In genomic region chr2:65218318-65218717, GRCm38 (mm10) we compare ENCODE assay signal across 10 mouse cellular contexts. TPM values are rescaled to one million over a fixed set of nuclear protein-coding genes. Genes with fewer than 3 reads are reported as not detected.
DNase-seq lines count a peak whose midpoint lies in the region; ATAC-seq lines count a peak whose summit lies in the region.
"Had no signal": no experiment of that assay in that cellular context is flagged by ENCODE, and none has a peak within 500 bp of the region (broad histone marks: within the 10 kb centered on the region; RNA-seq: fewer than 3 reads in every experiment).

No protein-coding gene starts in this region.

- peaks cover 58% of the 10 kb centered on the region for H3K4me1 ChIP-seq in kidney, embryonic 15.5 days
- no peaks in the 10 kb centered on the region for H3K4me1 ChIP-seq in forebrain, embryonic 15.5 days
- H3K4me1 ChIP-seq in forebrain, embryonic 10.5 days, result peaks cover 9% of the 10 kb centered on the region
- H3K4me1 ChIP-seq: midbrain, embryonic 13.5 days had no signal

- H3K9ac ChIP-seq in kidney, embryonic 15.5 days, result no peak overlapping the region
- H3K9ac ChIP-seq in forebrain, embryonic 15.5 days (replicated peaks), result no peak overlapping the region
- H3K9ac ChIP-seq: midbrain, embryonic 13.5 days had no signal

- no peak overlapping the region for H3K4me2 ChIP-seq in kidney, embryonic 15.5 days
- no peak overlapping the region for H3K4me2 ChIP-seq in forebrain, embryonic 15.5 days (replicated peaks)
- H3K4me2 ChIP-seq: midbrain, embryonic 13.5 days had no signal

- peak; percentile 61 to 71 for DNase-seq in heart, adult 18-20 months
- no peak for DNase-seq in heart, adult 8-10 months (ENCODE audit: low spot score)
- DNase-seq in 3134 (ENCODE audit: extremely low read depth, insufficient read length, low spot score), result peak; percentile 76
- DNase-seq in cerebellum, adult 9-10 months, result peak; percentile 13
- no peak for DNase-seq in forebrain, embryonic 10.5 days (ENCODE audit: extremely low spot score, low spot score)

- no peaks in the 10 kb centered on the region for H3K9me3 ChIP-seq in kidney, embryonic 15.5 days (replicated peaks)
- H3K9me3 ChIP-seq in forebrain, embryonic 15.5 days, result no peaks in the 10 kb centered on the region
- H3K9me3 ChIP-seq in forebrain, embryonic 10.5 days, result no peaks in the 10 kb centered on the region
- H3K9me3 ChIP-seq: limb, embryonic 10.5 days; midbrain, embryonic 13.5 days had no signal

- H3K27me3 ChIP-seq in kidney, embryonic 15.5 days, result no peaks in the 10 kb centered on the region
- no peaks in the 10 kb centered on the region for H3K27me3 ChIP-seq in forebrain, embryonic 15.5 days
- no peaks in the 10 kb centered on the region for H3K27me3 ChIP-seq in forebrain, embryonic 10.5 days (ENCODE audit: poor library complexity, severe bottlenecking)
- H3K27me3 ChIP-seq: midbrain, embryonic 13.5 days had no signal

- H3K36me3 ChIP-seq in kidney, embryonic 15.5 days, result no peaks in the 10 kb centered on the region
- H3K36me3 ChIP-seq in forebrain, embryonic 15.5 days, result no peaks in the 10 kb centered on the region
- H3K36me3 ChIP-seq in forebrain, embryonic 10.5 days (replicated peaks), result no peaks in the 10 kb centered on the region
- H3K36me3 ChIP-seq: limb, embryonic 10.5 days; midbrain, embryonic 13.5 days had no signal

- H3K4me3 ChIP-seq in kidney, embryonic 15.5 days (replicated peaks), result no peak overlapping the region
- no peak overlapping the region for H3K4me3 ChIP-seq in forebrain, embryonic 15.5 days
- no peak overlapping the region for H3K4me3 ChIP-seq in forebrain, embryonic 10.5 days
- H3K4me3 ChIP-seq: limb, embryonic 10.5 days; midbrain, embryonic 13.5 days had no signal

- 0 out of 2 replicates have a peak, but pooled peaks have one; percentile 0 for ATAC-seq in kidney, embryonic 15.5 days (replicated peaks; ENCODE audit: low FRiP score)
- no peak for ATAC-seq in forebrain, embryonic 15.5 days (replicated peaks)
- ATAC-seq in activated CD4-positive, CD25-positive, alpha-beta regulatory T cell, adult 4 months, result no peak
- ATAC-seq: midbrain, embryonic 13.5 days had no signal

- 83% methylated on average over 9 of the region's 9 CpGs for WGBS in kidney, embryonic 15.5 days
- 91% methylated on average over 9 of the region's 9 CpGs for WGBS in forebrain, embryonic 15.5 days
- WGBS in forebrain, embryonic 10.5 days, result 92% methylated on average over 9 of the region's 9 CpGs

- H3K27ac ChIP-seq in kidney, embryonic 15.5 days, result peak overlapping the region; percentile 82
- H3K27ac ChIP-seq in forebrain, embryonic 15.5 days (replicated peaks), result no peak overlapping the region
- H3K27ac ChIP-seq in forebrain, embryonic 10.5 days, result no peak overlapping the region
- H3K27ac ChIP-seq: limb, embryonic 10.5 days; midbrain, embryonic 13.5 days had no signal

RNA-seq across cellular contexts. Expression of gene Cobll1, which starts 20.9 kb away (rescaled TPM):
- 10 to 100 TPM; 53.6 to 62.6 TPM for total RNA-seq in heart, adult 18-20 months (2021)
- 10 to 100 TPM; 62.1 to 74.3 (median 67.0) TPM for total RNA-seq in heart, adult 8-10 months (2022)
- polyA plus RNA-seq in kidney, embryonic 15.5 days (2015; fragmentation: Nextera tagmentation; extraction: Ambion mirVana), result 20.1 and 21.7 TPM in 2 replicates
- polyA plus RNA-seq in forebrain, embryonic 15.5 days (2015; fragmentation: Nextera tagmentation; extraction: Ambion mirVana), result 2.5 and 3.1 TPM in 2 replicates
- 1 to 10 TPM; 2.6 to 4.7 TPM for polyA plus RNA-seq in activated CD4-positive, CD25-positive, alpha-beta regulatory T cell, adult 4 months (2017; shearing (Covaris generic))
- 3.5 and 3.6 TPM in 2 replicates for polyA plus RNA-seq in forebrain, embryonic 10.5 days (2016; fragmentation: Nextera tagmentation; extraction: Ambion mirVana)

Comparison
In these comparisons a context has a peak if more than half of its experiments do, and no peak if none do; other contexts are left out.
1. DNase-seq: peak in heart, adult 18-20 months (2 of 2), 3134 (single experiment) and cerebellum, adult 9-10 months (single experiment); none in heart, adult 8-10 months (single experiment) and forebrain, embryonic 10.5 days (single experiment).